Mouse (Mus musculus) intestine, embryonic 14.5 days (tissue): Measurements from ENCODE around the gene Asic2. TPM values are rescaled to one million over a fixed set of nuclear protein-coding genes. Genes with fewer than 3 reads are reported as not detected.

Experiments used
- ATAC-seq: fragments of 200-750 bp; cut with Nextera tagmentation; replicated peaks from 2 replicates; pipeline ENCODE4 v1.8.0; 2017; ENCODE audit warnings: low read depth, moderate number of reproducible peaks, moderate TSS enrichment, moderate library complexity; ENCODE audit not compliant: low FRiP score, low TSS enrichment
- DNase-seq: peaks from one replicate; pipeline ENCODE4 v3.0.0-alpha.2; 2018; ENCODE audit warnings: low spot score
- H3K27ac ChIP-seq: fragments of 300-500 bp; sonication (generic); 2 replicates; pipeline ENCODE4 v1.5.1; 2014; ENCODE audit warnings: low read depth, mild to moderate bottlenecking, control low read depth
- H3K27me3 ChIP-seq: fragments of 300-500 bp; sonication (generic); replicated peaks from 2 replicates; pipeline ENCODE4 v1.6.1; 2014; ENCODE audit warnings: low read length, control low read depth; ENCODE audit not compliant: control insufficient read depth, insufficient read depth
- H3K36me3 ChIP-seq: fragments of 300-500 bp; sonication (generic); 2 replicates; pipeline ENCODE4 v1.6.1; 2014; ENCODE audit warnings: low read length, control low read depth; ENCODE audit not compliant: control insufficient read depth, insufficient read depth
- H3K4me1 ChIP-seq: fragments of 300-500 bp; sonication (generic); replicated peaks from 2 replicates; pipeline ENCODE4 v1.6.1; 2014; ENCODE audit warnings: low read length, control low read depth, mixed read lengths; ENCODE audit not compliant: control insufficient read depth, insufficient read depth
- H3K4me2 ChIP-seq: fragments of 300-500 bp; sonication (generic); 2 replicates; pipeline ENCODE4 v1.6.1; 2014; ENCODE audit warnings: low read length
- H3K4me3 ChIP-seq: fragments of 300-500 bp; sonication (generic); 2 replicates; pipeline ENCODE4 v1.5.1; 2014; ENCODE audit warnings: low read depth, low read length, control low read depth, mixed read lengths
- H3K9ac ChIP-seq: fragments of 300-500 bp; sonication (generic); 2 replicates; pipeline ENCODE4 v1.6.1; 2014; ENCODE audit warnings: mild to moderate bottlenecking, low read length
- H3K9me3 ChIP-seq: fragments of 300-500 bp; sonication (generic); 2 replicates; pipeline ENCODE4 v1.6.1; 2016; ENCODE audit warnings: low read length, control low read depth; ENCODE audit not compliant: control insufficient read depth
- WGBS: fragments of 180-500 bp; shearing (Covaris S2); extraction: QIAGEN DNeasy Blood & Tissue Kit; methylation state at CpG from one replicate; pipeline ENCODE4 v1.1.7; 2014; 5-methylcytosine and 5-hydroxymethylcytosine counted together
- polyA plus RNA-seq: library from polyadenylated mRNA; unstranded; fragments of >200 nt; fragmentation: Nextera tagmentation; extraction: Ambion mirVana; gene quantifications from 2 replicates; pipeline ENCODE4 v1.2.1, GENCODE M21; 2014

The Asic2 gene
- polyA plus RNA-seq, 1 experiment from 2014 or later, result 0.22 TPM

DNA sequence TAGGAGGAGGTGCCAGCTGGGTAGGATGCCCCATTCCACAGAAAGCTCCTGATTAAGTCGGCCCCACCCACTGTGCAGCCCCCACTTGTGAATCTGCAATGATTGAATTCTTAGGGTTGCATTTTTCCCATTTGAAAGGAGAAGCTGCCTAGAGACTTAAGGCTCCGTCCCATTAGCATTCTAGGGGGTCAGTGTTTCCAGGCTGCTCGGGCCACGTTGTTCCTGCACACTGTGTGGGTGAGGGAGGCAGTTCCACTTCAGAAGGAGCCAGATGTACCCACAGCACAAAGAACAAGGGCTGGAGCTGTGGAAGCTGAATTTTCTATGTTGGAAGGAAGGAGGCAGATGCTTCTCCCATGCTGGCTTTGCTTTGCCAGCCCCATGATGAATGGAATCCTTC, 833.1 kb downstream of the Asic2 start:
- Histone ChIP-seq H3K9me3 (no peaks in the 10 kb centered on the region), H3K4me3 (no peak overlapping the region), H3K4me2 (no peak overlapping the region), H3K4me1 (no peaks in the 10 kb centered on the region), H3K27ac (no peak overlapping the region), H3K27me3 (no peaks in the 10 kb centered on the region), H3K36me3 (no peaks in the 10 kb centered on the region), H3K9ac (no peak overlapping the region)
- DNase-seq, result no peak
- no peak for ATAC-seq
- 63% methylated on average over 4 of the region's 4 CpGs for WGBS

DNA sequence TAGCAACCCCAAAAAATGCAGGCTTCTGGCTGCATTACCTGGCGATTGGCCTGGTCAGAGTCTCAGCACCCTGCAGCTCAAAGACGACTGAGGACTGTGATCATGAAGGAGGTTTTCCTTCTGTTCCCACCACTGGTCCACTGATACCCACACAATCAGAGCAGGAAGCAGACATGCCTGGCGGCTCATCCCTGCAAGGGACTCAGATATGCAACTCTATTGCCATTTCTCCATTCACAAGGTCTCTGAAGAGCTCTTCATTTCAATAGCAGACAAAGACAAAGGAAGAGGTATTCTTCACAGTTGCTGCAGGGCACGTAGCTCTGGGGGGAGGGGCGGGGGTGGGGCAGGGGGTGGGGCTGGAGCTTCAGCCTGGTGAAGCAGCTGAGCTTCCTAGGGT, 834.3 kb downstream of the Asic2 start:
- Histone ChIP-seq H3K9me3 (no peaks in the 10 kb centered on the region), H3K9ac (no peak overlapping the region), H3K36me3 (no peaks in the 10 kb centered on the region), H3K27ac (no peak overlapping the region), H3K27me3 (no peaks in the 10 kb centered on the region), H3K4me2 (no peak overlapping the region), H3K4me3 (no peak overlapping the region), H3K4me1 (no peaks in the 10 kb centered on the region)
- ATAC-seq, result no peak
- 27% methylated on average over 5 of the region's 5 CpGs for WGBS
- DNase-seq, result no peak

DNA sequence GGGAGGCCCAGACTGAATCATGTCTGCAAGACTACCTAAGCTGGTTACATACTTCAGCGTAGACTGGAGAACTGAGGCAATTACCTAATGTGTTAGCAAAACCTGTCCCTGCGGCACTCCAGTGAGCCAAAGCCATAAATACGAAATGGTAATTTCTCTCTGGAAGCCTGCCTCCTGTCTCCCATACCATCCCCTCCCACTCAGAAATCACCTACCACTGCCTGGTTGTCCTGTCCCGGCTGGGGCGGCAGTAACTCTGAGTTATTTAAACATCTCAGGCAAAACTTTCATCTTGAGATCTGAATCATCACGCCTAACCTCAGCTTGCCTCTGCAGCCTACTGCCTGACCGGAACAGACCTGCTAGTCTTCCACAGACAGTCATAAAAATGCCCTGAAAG, 835.6 kb downstream of the Asic2 start:
- DNase-seq, result no peak
- Histone ChIP-seq H3K27ac (no peak overlapping the region), H3K36me3 (no peaks in the 10 kb centered on the region), H3K4me1 (no peaks in the 10 kb centered on the region), H3K27me3 (no peaks in the 10 kb centered on the region), H3K4me2 (no peak overlapping the region), H3K9me3 (no peaks in the 10 kb centered on the region), H3K4me3 (no peak overlapping the region), H3K9ac (no peak overlapping the region)
- ATAC-seq, result no peak
- 65% methylated on average over 7 of the region's 7 CpGs for WGBS

DNA sequence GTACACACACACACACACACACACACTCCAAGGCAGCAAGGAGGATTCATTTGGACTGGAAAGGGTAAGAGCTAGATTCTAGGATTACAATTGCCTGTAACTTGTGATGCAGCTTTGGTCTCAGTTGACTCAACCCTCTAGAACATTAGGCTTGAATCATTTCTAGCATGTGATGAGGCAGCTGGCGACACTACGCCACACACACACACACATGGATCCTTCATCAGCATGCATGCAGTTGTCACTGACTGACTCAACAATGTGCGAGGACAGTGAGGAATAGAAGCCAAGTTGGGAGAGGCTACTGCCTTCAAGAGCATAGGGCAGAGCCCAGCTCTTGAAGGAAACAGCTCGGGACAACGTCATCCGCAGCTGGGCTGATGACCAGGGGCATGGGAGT, 843.9 kb downstream of the Asic2 start:
- Histone ChIP-seq H3K4me1 (no peaks in the 10 kb centered on the region), H3K27me3 (no peaks in the 10 kb centered on the region), H3K27ac (no peak overlapping the region), H3K4me2 (no peak overlapping the region), H3K9me3 (no peaks in the 10 kb centered on the region), H3K36me3 (no peaks in the 10 kb centered on the region), H3K4me3 (no peak overlapping the region), H3K9ac (no peak overlapping the region)
- ATAC-seq (no peak), DNase-seq (no peak)
- 91% methylated on average over 6 of the region's 6 CpGs for WGBS

DNA sequence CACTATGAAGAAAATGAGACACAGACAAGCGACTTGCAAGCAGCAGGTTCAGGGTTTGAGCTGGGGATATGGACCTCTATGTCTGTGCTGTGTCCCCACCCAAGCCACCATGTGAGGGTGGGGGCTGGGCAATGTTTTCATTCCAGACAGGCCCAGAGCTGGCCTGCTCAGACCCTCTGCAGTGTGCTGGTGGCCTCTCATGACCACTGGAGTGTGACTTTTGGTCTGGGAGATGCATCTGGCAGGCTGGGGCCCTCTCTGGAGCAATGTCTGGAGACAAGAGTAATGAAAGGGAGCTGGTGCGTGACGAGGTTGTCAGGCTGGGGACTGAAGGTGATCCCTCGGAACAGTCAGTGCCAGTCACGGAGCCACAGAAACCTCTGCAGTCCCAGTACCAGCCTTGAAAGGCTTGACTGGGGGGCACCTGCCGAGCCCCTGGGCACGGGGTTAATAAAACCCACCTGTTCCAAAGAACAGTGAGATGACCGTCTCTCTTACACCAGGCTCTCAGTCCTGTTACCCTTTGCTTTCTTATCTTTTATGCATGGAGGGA, 848.2 kb downstream of the Asic2 start:
- 71% methylated on average over 8 of the region's 8 CpGs for WGBS
- H3K9me3 ChIP-seq, result no peaks in the 10 kb centered on the region
- ATAC-seq (no peak), DNase-seq (no peak)
- H3K4me2 ChIP-seq, result no peak overlapping the region
- no peak overlapping the region for H3K27ac ChIP-seq
- H3K4me1 ChIP-seq, result no peaks in the 10 kb centered on the region
- H3K9ac ChIP-seq, result no peak overlapping the region
- H3K36me3 ChIP-seq, result no peaks in the 10 kb centered on the region
- no peak overlapping the region for H3K4me3 ChIP-seq
- H3K27me3 ChIP-seq, result no peaks in the 10 kb centered on the region

DNA sequence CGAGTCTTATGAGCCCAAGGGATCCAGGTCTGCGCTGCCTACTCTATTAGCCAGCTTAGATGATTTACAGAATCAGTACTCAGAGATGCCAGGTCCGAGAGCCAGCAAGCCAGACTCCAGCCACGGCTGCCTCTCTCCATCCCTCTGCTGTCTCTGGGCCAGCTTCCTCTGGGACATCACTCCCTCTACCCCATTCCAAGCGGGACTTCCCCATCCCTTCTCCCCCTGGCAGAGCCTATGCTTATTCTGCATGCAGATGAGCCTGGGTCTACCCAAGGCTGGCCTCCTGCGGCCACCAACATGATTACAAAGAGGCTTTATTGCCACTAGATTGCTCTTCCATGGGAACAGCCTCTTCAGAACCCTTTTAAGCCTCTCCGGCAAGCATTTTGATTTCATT, 850.2 kb downstream of the Asic2 start:
- no peak overlapping the region for H3K4me3 ChIP-seq
- no peak overlapping the region for H3K27ac ChIP-seq
- no peak overlapping the region for H3K9ac ChIP-seq
- ATAC-seq (no peak), DNase-seq (no peak)
- 51% methylated on average over 7 of the region's 7 CpGs for WGBS
- no peaks in the 10 kb centered on the region for H3K27me3 ChIP-seq
- H3K9me3 ChIP-seq, result no peaks in the 10 kb centered on the region
- H3K4me2 ChIP-seq, result no peak overlapping the region
- H3K4me1 ChIP-seq, result no peaks in the 10 kb centered on the region
- no peaks in the 10 kb centered on the region for H3K36me3 ChIP-seq

DNA sequence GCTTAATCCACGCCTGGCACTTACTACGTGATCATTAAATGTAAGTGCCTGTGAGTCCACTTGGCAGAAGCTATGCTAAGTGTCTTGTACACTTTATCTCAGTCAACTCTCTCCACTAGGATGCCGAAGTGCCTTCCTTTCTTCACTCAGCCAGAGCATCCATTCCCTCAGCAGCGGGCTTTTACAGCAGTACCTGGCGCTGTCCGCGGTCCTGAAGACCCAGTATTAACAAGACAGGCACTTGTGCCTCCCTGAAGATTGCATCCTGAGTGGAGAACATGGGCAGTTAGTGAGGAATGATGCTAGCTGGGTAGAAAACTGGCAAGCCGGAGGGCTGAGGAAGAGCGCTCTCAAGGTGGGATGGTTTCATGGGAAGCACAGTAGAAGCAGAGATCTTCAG, 852.6 kb downstream of the Asic2 start:
- WGBS, result 32% methylated on average over 9 of the region's 9 CpGs
- no peak overlapping the region for H3K4me2 ChIP-seq

DNA sequence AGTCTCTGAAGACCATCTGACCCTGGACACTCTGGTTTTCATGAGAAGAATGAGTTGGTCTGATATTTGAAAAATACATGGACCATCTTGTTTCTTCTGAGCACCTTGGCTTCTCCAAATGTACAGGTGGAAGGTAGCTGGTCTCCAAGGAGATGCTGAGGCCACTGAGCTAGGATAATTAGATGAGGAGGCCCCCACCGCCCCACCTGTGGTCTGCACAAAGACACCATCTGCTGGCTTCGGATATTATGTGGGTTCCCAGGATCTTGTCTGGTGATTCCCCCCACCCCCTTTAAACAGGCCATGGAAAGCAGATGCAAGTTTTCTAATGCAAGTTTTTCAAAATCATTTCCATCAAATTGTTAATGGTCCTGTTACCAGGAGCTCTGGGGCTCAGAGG, 856.6 kb downstream of the Asic2 start:
- no peak for DNase-seq
- no peak overlapping the region for H3K4me2 ChIP-seq
- H3K36me3 ChIP-seq, result no peaks in the 10 kb centered on the region
- H3K4me1 ChIP-seq, result no peaks in the 10 kb centered on the region
- H3K27ac ChIP-seq, result no peak overlapping the region
- no peak overlapping the region for H3K9ac ChIP-seq
- no peak for ATAC-seq
- no peak overlapping the region for H3K4me3 ChIP-seq
- 91% methylated on average over 2 of the region's 2 CpGs for WGBS
- H3K27me3 ChIP-seq, result no peaks in the 10 kb centered on the region
- no peaks in the 10 kb centered on the region for H3K9me3 ChIP-seq

More for the DNA sequence above, 852.6 kb downstream of the Asic2 start:
- ATAC-seq (no peak), DNase-seq (peak; percentile 91)
- H3K4me3 ChIP-seq, result no peak overlapping the region
- no peaks in the 10 kb centered on the region for H3K36me3 ChIP-seq
- H3K27me3 ChIP-seq, result no peaks in the 10 kb centered on the region
- H3K9ac ChIP-seq, result no peak overlapping the region
- no peaks in the 10 kb centered on the region for H3K9me3 ChIP-seq
- H3K4me1 ChIP-seq, result no peaks in the 10 kb centered on the region
- H3K27ac ChIP-seq, result no peak overlapping the region

DNA sequence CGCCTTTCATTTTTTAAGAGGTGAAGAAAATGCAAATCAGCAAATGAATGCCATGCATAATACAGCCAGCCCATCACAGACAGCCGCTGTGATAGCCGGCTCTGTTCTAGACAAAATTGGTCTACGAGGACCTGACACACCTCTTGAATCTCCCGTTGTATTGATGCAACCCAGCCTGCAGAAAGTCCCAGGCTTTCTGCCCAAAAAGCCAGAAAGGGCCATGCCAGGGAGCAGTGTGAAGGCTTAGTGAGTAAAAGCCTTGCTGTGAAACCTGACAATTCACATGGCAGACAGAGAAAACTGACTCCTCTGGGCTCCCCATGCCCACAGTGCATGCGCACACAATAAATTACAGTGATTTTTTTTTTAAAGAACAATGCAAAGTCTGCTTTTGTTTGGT, 858.2 kb downstream of the Asic2 start:
- Histone ChIP-seq H3K4me2 (no peak overlapping the region), H3K27ac (no peak overlapping the region), H3K9me3 (no peaks in the 10 kb centered on the region), H3K4me3 (no peak overlapping the region), H3K9ac (no peak overlapping the region), H3K4me1 (no peaks in the 10 kb centered on the region), H3K27me3 (no peaks in the 10 kb centered on the region), H3K36me3 (no peaks in the 10 kb centered on the region)
- DNase-seq, result no peak
- no peak for ATAC-seq
- 71% methylated on average over 6 of the region's 6 CpGs for WGBS
